Mouse (Mus musculus) heart, postnatal 25 days (tissue): ENCODE measurements at regions not wholly inside any gene's neighbourhood (a gene's known extent, or its start where the extent isn't known, plus 50 kb on each side); places are given as distances from the start of the nearest gene placed in this dataset.

Source experiments
- DNase-seq: peaks from one replicate; pipeline ENCODE4 v3.0.0; 2022; ENCODE audit warnings: low spot score
- intact Hi-C: fragments of 180-260 bp; cut with DNase I; formaldehyde crosslinking; loops from one replicate; pipeline ENCODE4 v1.15.1; 2025

DNA sequence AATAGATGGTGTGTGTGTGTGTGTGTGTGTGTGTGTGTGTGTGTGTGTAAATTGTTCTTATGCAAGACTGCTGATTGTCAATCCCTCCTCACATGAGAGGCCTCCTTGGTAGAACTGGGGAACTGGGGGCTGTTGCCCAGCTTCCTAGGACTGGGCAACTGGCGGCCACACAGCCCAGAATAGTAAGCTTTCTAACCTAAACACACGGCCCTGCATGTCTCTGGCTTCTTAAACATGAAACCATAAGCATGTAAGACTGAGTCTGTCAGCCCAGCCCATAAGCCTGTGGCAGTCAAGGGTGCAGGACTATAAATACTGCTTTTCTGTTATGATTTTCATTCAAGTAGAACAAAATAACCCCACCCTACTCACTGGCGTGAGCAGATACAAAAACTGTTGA lies 60.7 kb downstream of the Ifng start:
- intact Hi-C loops: no loop called here

DNA sequence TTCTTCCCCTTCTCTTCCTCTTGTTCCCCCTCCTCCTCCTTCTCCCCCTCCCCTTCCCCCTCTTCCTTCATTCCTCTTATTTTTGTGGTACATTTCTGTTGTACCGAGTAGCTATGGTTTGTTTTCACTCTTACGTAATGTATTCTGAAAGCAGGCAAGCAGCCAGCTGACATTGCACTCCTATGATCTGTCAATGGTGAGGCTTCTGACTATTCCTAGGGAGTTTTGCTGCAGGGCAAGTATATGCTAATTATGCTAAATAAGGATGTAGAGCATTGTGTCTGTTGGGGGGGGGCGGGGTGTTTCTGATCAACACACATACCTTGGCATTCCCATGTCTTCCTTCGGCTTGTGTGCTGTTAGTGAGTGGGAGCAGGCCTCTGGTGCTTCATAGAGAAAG lies 64.0 kb downstream of the Ifng start:
- DNase-seq: no peak
- intact Hi-C loops: no loop called here

More for the DNA sequence above, 60.7 kb downstream of the Ifng start:
- DNase-seq: no peak

DNA sequence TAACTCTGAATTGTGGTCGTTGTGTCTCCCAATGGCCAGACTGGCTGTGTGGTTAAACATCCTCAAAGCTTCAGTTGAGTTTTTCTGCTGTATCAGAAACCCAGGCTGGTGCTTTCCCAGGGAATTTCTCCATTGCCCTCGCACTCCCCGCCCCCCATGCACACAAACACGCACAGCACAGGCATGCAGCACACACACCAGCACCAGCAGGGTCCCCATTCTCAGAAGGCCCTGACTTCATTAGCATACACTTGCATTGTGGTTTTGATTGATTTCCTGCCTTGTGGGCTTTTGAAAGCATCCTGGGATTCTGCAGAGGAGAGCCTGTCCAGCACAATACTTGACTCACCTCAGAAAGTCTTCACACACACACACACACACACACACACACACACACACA lies 65.3 kb downstream of the Ifng start:
- intact Hi-C loops: no loop called here

DNA sequence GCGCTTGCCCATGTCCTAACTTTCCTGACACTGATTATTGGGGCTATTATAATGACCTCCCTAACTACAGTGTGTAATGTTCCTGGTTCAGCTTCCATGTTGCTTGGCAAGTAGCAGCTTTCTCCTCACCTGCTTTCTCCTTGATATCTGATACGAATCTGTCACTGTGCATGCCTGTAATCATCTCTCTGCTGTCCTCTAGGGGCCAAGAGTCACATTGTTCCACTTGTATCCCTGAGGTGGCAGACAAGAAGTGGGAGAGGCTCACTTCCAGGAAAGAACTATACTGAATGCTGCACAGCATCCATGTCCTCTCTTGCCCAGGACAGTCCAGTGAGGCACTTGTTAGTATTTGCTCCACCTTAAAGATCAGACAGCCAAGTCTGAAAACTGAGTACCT lies 66.8 kb downstream of the Ifng start:
- DNase-seq: no peak
- intact Hi-C loops: no loop called here

More for the DNA sequence above, 65.3 kb downstream of the Ifng start:
- no peak for DNase-seq

DNA sequence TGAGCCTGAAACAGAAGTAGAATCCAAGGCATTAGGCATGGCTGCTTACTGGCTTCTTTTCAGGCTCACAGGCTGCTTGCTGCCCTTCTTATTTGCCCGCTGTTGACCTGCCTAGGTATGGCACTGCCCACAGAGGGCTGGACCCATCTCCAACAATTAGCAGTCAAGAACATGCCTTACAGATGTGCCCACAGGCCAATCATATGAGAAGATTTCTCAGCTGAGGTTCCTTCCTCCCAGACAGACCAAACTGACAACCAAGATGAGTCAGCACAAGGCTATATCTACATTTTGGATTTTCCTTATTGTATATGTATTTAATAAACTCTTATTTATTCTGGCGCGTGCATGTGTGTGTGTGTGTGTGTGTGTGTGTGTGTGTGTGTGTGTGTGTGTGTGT lies 76.0 kb downstream of the Ifng start:
- intact Hi-C loops: no loop called here
- DNase-seq: no peak

DNA sequence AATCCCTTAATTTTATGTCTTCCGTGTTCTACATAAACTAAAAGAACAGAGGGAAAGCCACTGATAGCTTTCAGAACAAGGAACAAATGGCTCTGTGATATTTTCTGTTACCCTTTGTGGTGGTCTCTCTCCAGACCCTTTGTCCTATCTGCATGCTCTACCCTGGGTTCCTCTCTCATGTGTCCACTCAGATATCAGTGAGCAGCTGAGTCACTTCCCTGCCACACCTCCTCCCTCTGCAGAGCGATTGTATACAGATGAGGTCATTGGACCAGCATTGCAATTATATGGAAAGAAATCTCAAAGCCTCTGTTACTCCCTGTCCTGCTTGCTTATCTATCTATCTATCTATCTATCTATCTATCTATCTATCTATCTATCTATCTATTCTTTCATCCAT lies 77.1 kb downstream of the Ifng start:
- DNase-seq: no peak
- intact Hi-C loops: no loop called here

DNA sequence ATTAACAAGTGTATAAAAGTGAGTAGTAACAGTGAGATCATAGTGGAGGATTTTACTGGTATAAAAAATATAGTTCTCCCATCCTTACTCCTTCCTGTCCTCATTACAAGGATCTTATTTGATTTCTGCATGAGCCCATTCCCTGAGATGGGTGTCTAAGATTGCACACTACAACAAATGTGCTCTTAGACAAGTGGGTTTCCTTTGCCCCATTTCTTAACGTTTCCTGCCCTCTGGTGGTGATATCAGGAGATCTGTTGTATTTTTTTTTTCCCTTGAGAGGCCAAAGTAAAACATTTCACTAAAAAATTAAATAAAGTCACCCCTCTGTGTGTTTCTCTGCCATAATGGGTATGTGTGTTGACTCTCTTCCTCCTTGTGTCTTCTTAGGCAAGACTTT lies 105.1 kb downstream of the Ifng start:
- intact Hi-C loops: loop anchor here (5.0 kb wide), 1 partner anchor 389 kb away; no protein-coding TSS in a partner anchor

DNA sequence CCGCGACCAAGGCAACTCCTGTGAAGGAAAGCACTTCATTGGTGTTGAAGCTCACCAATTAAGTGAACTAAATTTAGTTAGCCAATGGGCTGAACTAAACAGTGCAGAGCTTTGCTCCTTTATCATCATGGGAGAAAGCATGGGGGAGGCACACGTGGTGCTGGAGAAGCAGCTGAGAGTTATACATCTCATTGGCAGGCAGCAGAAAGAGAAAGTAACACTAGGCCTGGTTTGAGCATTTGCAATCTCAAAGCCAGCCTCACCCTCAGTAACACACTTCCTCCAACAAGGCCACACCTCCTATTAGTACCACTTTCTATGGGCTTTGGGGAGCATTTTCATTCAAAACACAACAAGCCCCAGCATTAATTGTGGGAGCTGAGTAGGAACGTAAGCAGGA lies 109.4 kb downstream of the Ifng start:
- intact Hi-C loops: no loop called here
- no peak for DNase-seq

More for the DNA sequence above, 105.1 kb downstream of the Ifng start:
- no peak for DNase-seq

DNA sequence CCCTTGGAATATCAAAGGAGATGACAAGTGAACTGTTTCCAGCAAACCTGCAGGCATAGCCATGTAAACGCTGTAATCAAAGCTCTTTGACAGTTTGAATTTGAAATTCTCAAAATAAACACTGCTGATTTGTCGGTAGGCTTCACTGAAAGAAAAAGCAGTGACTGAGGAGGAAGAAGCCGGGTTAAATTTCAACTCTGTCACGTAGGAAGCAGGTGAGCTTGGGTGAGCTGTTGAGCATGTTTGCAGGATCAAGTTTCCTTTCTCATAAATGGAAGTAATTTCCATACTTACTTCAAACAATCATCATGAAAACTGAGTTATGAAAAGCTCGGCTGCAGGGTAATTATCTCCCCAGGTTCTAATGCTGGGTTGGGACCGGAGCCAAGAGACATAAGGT lies 118.0 kb downstream of the Ifng start:
- intact Hi-C loops: no loop called here
- DNase-seq: no peak

DNA sequence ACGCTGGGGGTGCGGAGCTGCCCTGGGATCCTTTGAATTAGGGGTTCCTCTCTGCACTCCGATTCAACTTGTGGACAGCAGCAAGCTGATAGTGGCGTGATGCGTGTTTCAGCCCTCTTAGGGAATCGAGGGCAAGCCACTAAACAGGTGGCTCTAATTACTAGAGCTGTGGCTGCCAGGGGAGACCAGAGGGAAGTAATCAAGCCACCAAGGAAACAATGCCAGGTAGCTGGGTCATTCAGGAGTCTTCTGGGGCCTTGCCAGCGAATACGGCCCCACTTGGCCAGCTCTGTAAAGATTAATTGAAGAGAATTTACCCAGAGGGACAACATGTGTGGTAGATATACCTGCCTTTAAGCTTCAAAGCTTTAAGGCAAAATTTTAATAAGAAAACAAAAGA lies 123.2 kb downstream of the Ifng start:
- DNase-seq: no peak
- intact Hi-C loops: no loop called here

DNA sequence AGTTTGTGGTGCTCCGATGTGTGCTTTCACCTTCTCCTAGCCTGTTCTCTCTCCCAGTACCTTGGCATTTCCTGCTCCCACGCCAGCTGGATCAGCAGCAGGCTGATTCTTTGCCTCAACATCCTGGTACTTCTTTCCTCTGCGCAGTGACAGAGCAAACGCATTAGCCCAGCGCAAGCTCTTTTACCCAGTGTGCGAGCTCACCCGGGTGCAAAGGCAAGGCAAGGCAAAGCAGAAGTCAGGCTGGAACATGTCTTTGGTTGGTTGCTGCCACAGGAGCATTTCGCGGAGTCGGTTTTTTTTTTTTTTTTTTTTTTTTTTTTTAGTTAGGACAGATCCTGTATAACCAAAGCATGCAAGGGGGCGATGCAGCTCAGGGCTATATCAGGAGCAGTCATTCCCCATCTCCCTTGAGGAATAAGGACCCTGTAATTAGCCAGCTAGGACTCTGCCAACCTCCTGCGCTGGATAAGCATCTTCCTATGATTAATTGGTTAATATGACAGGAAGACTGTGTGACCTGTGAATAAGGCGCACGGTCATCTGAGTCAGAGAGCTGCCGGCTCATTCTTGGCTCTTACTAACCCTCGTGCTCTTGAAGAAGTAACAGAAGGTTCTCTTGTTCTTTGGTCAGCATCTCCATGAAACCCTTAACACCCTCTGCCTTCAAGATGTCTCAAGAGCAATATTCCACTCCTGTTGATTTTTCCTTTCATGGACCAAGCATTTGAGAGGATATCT lies 123.9 kb downstream of the Ifng start:
- intact Hi-C loops: no loop called here
- no peak for DNase-seq

DNA sequence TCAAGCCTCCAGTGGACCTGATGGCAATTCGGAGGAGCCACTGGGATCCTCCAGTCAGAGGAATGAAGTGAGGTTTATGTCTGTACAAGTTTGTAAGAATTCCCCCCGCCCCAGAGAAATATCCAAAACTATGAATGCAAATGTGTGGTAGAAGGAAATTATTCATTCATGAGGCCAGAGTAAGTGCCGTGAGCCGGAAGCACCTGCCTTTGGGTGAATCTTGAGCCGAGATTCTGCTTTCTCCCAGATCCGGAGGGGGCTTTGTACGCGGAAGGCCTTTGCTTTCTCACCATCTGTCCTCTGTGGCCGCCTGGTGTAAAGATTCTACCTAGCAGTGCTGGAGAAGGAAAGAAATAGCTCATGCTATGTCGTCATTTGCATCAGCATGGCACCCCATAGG lies 127.8 kb downstream of the Ifng start:
- intact Hi-C loops: no loop called here
- no peak for DNase-seq

DNA sequence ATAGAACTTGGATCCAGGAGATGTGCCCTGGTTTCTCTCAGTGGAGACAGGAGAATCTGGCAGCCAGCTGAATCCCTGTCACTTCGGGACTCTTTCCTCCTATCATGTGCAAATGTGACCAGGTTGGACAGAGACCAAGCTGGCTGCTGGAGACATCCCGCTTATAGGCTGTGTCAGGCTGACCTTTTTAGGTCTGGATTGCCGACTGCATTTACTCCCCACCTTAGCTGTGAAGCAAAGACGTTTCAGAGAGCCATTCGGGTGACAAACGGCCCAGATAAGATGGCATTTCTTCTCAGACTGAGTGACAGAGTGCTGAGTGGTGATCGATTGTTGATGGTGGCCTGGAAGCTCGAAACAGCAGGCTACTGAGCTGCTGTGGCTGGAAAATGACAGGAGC lies 128.6 kb downstream of the Ifng start:
- DNase-seq: no peak
- intact Hi-C loops: no loop called here

DNA sequence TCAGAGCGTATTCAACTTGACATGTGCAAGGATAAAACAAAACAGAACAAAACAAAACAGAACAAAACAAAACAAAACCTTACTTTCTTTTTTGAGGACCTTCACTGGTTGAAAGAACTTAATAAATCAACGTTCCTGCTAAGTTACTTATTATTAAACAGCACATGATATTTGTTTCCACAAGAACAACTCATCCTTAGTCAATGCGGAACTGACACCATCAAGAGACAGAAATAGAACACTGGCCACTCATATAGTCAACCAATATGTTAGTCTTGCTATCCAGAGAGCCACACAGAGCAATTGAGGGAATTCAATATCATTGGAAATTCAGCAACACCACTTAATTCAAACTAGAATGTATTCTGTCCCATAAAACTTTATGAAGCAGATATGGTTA lies 132.4 kb downstream of the Ifng start:
- DNase-seq: no peak
- intact Hi-C loops: no loop called here

DNA sequence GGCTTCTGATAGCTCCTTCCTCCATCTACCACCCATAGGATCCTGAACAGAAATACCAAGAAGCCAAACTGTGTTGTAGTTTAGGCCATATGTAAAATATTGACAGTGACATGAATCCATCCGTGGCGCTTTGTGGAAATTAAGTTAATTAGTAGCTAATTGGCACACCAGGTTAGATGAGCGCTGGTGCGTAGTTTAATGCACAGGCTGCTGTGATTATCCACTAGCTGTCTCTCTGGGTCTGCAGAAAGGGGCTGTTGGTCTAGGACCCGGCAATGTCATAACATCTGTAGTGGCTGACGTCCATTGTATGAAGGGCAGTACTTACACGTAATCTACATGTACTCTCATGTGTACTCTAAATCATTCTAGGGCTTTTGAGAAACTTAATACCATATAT lies 134.7 kb downstream of the Ifng start:
- no peak for DNase-seq
- intact Hi-C loops: no loop called here

DNA sequence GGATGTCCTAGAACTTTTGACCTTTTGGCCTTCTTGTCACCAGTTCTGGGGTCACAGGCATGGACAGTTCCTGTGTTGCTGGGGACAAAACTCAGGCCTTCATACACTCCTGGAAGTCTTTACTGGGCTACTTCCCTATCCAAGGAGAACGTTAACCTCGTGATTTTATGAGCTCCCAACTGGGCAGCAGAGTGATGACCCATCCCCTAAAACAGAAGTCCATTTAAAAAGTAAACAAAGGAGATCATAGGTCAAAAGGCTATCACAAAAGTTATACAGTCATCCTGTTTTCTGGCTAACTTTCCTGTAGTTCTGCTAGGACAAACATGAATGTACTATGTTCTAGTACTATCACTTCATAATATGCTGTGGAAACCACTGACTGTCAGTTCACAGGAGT lies 140.5 kb downstream of the Ifng start:
- intact Hi-C loops: no loop called here

DNA sequence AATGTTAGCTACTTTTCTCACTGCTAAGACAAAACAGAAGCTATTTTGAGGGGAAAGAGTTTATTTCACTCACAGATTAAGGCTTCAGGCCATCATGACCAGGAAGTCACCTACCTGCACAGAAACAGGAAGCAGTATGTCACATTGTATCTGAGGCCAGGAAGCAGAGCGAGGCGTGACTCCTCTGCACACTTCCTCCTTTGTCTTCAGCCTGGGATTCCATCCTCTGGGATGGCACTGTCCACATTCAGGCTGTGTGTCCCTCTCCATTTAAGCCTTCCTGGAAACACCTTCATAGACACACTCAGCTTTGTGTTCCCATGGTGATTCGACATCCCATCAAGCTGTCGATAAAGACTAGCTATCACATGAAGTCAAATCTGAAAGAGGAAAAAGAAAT lies 145.0 kb downstream of the Ifng start:
- intact Hi-C loops: no loop called here
- no peak for DNase-seq

More for the DNA sequence above, 140.5 kb downstream of the Ifng start:
- DNase-seq: no peak

DNA sequence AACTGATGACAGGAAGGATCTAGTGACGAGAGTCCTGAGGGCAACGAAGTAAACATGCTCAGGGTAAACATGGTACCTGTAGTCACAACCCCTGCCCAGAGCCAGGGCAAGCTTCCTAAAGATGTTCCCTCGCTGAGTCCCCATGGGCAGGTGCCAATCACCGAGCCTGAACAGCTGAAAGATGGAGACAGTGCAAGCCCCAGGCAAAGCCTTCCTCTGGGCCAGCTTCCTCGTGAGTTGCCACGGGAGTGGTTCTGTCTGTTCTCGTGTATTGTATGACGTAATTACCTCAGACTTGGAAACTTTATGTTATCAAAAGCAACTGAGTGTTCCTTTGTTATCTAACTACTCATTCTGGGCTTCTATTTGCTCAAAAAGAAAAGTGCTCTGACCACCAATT lies 147.4 kb downstream of the Ifng start:
- DNase-seq: no peak
- intact Hi-C loops: no loop called here

DNA sequence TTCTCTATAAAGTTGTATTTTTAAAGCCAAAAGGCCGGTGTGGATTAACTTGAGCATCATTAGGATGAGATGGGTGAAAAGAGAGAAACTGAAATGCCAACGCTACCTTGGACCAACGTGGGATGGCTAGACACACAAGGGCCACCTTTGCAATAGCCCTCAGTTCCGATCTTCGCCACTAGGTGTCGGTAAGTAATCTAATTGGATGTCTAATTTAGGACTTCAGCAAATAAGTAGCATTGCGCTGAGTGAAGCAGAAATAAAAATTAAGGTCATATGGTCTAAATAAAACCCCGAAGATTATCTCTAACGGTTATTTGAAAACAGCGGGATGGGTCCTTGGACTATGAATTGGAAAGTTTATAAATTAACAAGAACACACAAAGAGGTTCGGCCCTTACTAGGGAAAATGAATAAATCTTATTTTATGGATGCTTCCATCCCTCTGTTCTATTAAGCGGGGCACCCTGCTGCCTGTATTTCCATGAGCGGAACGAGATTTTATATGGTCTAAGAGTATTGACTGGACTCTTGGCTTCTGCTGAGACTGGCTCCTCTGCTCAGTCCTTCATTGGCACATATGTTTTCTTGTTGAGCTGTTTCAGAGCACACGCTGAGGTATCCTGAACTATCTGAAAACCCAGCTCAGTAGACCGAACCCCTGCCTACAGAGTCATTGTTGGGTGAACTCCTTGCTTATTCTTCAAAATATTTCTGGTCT lies 152.0 kb downstream of the Ifng start:
- intact Hi-C loops: loop anchor here (1.0 to 10.0 kb wide), 4 partner anchors 212 to 486 kb away; no protein-coding TSS in a partner anchor
- peak; percentile 7 for DNase-seq

DNA sequence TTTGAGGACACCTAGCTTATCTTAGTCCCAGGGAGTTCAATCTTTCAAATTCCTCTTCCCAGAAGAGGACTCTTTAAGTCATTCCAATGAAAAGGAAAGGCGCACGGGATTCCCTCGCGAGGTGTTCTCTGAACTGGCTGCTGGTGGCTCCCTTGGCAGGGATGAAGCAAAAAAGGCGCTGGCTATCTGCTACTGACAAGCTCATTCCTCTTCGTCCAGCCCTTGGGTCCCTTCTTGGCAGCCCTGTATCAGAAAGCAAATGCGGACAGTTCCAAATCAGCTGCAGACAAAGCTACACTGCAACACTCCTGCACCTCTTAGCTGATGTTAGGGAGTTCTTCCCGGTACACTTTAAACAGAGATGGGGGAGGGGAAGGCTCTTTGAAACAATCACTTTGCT lies 155.4 kb downstream of the Ifng start:
- no peak for DNase-seq
- intact Hi-C loops: loop anchor here (10.0 kb wide), 2 partner anchors 209 to 359 kb away; no protein-coding TSS in a partner anchor

DNA sequence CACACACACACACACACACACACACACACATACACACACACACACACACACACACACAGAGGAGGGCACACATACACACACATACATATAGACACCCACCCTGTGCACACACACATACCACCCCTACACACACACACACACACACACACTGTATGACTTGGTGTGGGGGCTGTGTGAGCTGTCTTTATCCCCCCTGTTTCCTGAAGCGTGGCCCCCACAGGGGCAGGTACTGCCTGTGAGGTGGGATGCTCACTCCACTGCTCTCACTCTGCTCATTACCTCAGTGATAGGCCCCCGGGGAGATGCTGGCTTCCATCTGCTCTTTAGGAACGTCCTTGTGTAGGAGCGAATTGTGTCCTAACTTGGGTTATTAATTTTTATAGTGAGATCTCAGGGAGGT lies 157.7 kb downstream of the Ifng start:
- intact Hi-C loops: loop anchor here (10.0 kb wide), 2 partner anchors 206 to 356 kb away; no protein-coding TSS in a partner anchor

More for the DNA sequence above, 157.7 kb downstream of the Ifng start:
- DNase-seq: no peak
